Mouse (Mus musculus) cerebellum, postnatal 14 days (tissue): ENCODE data around the gene Arhgap45.
A peak's percentile ranks its signal among the peaks of the same experiment; 100 is the strongest.
"Not testable (repeated sequence)": the region's sequence is repeated elsewhere in the genome, so short reads cannot be mapped to it uniquely, and the experiment has no call there.

ENCODE experiments used
- DNase-seq, 2 experiments: peaks; one replicate each; pipeline ENCODE4 v3.0.0; 2021; ENCODE audit warnings: mixed read lengths in 2 of 2

Gene Arhgap45

GRCm38 (mm10) chr10:80036832-80037231 is 20.4 kb downstream of the Arhgap45 start:
- no peak for DNase-seq

GRCm38 (mm10) chr10:80039559-80039979 is 23.1 kb downstream of the Arhgap45 start, which contains the start of gene Polr2e:
Gene Polr2e, minus strand, starts transcription at chr10:80039795.
- peak; percentile 97 for DNase-seq

- DNase-seq, result not testable (repeated sequence)
These were observed 25.1 kb downstream of the Arhgap45 start for GRCm38 (mm10) chr10:80041409-80042060.

GRCm38 (mm10) chr10:80044087-80044486 is 27.6 kb downstream of the Arhgap45 start:
- DNase-seq, result no peak

GRCm38 (mm10) chr10:80045364-80045763 is 28.9 kb downstream of the Arhgap45 start:
- not testable (repeated sequence) for DNase-seq

DNA sequence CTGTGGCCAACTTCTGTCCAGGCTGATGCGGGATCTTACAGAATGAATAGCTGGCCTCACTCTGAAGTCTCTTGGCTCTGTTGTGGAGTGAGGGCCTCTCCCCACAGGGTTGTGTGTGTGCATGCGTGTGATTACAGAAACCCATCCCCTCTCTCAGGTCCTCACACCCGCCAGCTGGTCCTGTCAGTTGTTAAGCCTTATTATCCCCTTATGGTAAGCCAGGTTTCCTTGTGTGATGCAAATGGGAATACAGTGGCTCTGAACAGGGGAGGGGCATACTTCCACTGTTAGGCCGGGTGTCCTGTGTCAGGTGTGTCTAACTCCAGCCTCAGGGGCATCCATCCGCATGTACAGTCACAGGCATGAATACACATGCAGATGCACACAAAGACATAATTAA is 29.3 kb downstream of the Arhgap45 start:
- DNase-seq, result no peak

- no peak for DNase-seq
These were observed 30.6 kb downstream of the Arhgap45 start, which contains the start of gene Gpx4 for GRCm38 (mm10) chr10:80047041-80047565. Gene Gpx4, plus strand, starts transcription at chr10:80047166.

- DNase-seq, result no peak
These were observed 31.9 kb downstream of the Arhgap45 start for GRCm38 (mm10) chr10:80048396-80048795.

DNA sequence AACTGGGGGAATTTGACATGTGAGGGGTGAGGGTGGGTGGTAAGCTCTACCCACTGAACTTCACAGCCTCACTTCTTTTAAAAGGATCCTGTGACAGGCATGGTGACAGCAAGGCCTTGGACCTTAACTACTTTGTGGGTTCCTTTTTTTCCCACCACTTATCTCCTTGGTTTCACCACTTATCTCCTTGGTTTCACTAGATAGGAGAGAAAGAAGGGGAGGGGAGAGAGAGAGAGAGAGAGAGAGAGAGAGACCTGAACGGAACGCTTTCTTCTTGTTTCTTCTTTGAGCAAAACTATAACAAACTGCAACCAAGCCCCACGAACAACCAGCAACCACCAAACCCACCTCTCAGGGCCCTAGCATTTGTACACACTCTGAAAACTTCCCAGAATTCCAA is 32.4 kb downstream of the Arhgap45 start:
- no peak for DNase-seq

- DNase-seq, result no peak
These were observed 33.8 kb downstream of the Arhgap45 start for GRCm38 (mm10) chr10:80050244-80050643.

DNA sequence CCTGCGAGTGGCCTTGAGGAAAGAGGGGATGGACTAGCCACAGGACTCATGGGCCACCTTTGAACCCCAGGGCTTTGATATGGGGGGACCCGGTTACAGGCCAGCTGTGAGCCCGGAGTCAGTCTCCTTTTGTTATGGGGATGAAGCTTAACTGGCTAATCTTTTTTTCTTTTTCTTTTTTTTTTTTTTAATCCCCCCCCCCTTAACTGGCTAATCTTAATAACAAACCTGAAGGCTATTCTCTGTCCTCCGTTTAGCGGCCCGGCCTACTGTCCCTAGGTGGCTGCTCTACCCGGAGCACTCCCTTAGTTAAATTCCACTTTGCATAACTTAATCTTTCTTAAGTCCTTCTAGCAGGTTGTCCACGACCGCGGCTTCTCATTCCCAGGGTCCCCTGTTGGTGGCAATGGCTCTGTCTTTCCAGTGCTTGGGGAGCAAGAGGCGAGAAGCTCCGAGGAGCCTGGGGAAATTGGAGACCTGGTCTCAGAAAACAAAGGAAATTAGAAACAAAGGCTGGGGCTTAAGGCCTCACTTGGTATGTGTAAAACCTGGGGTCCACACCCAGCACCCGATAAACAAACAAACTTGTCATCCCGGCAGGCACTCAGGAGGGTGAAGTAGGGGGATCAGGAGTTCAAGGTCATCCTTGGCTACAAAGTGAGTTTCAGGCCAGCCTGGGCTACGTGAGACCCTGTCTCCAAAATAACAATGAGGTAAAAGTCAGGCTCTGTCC is 34.6 kb downstream of the Arhgap45 start:
- no peak for DNase-seq

DNA sequence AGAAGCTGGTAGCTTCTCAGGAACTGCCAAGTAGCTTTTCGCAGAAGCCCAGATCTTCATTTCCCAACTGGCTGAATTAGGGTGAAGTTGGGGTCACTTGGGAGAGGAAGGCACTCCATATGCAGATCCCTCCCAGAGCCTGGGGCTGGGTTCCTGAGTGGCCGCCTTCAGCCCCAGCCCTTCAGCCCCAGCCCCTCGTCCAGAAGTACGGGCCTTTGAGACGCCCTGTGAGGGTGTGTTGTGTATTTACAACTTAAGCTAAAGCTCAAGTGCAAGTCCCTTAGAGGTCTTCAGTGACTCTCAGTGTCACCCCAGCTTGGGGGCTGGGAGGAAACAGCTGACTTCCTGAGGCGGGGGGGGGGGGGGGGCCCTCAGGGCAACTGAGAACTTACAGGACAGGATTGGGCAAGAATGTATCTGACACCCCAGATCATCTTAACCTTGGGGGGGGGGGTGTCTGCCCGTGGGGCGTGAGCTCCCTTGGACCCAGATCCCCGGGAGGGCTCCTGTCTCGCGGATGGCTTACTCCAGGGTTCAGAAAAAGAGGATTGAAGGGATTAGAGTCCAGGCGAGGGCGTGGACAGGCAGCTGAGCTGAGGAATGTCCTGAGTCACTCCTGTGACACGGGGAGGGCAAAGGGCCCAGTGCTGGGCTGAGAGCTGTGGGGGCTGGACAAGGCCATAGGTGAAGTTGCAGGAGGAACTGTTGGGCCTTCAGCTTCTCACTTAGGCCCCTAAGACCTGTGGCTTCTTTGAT is 35.3 kb downstream of the Arhgap45 start:
- DNase-seq, result no peak

DNA sequence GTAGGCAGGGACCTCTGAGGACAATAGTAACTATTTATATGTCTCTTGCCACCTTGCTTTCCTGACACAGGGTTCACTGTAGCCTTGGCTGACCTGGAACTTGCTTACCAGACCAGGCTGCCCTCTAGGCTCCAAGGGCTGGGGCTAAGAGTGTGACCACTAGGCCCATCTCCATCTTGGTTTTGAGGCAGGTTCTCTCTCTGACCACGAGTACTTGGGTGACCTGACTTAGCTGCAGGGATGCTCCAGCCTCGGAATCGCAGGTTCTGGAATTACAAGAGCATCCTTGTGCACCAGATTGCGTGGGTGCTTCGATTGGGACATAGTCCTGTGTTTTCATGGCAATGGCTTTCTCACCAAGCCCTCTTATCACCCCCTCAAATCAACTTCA is 35.9 kb downstream of the Arhgap45 start:
- no peak for DNase-seq

DNA sequence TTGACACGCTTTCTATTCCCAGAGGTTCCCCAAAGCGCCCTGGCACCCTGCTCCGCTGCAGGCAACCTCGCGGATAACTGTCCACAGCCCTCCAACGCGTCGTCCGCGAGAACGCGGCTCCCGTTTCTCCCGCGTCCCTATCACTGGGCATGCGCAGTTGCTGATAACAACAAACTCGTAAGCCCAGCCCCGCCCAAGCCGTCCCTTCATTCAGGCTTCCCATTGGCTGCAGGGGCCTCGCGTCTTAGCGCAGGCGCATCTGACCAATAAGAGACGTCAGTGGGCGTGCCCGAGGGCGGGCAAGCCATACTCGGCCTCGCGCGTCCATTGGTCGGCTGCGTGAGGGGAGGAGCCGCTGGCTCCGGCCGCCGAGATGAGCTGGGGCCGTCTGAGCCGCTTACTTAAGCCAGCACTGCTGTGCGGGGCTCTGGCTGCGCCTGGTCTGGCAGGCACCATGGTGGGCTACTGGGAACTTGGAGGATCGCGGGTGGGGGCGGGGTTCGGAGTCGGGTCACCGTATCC is 36.9 kb downstream of the Arhgap45 start:
- DNase-seq, result peak; percentile 99

GRCm38 (mm10) chr10:80053831-80054815 is 37.7 kb downstream of the Arhgap45 start:
- peak; percentile 72 to 77 for DNase-seq

DNA sequence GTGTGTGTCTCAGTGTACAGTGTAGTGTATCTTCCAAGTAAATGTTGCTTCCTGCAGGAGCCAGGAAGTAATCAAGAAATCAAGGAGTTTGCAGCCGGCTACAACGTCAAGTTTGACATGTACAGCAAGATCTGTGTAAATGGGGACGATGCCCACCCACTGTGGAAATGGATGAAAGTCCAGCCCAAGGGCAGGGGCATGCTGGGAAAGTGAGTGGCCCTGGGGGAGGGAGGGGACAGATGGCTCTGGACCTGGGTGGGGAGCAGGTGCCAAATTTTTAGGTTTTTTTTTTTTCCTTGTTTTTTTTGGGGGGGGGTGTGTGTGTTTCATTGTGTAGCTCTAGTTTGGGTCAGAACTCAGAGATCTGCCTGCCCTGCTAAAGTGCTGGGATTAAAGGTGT is 38.5 kb downstream of the Arhgap45 start:
- DNase-seq, result peak in 1 of 2 experiments; percentile 49

DNA sequence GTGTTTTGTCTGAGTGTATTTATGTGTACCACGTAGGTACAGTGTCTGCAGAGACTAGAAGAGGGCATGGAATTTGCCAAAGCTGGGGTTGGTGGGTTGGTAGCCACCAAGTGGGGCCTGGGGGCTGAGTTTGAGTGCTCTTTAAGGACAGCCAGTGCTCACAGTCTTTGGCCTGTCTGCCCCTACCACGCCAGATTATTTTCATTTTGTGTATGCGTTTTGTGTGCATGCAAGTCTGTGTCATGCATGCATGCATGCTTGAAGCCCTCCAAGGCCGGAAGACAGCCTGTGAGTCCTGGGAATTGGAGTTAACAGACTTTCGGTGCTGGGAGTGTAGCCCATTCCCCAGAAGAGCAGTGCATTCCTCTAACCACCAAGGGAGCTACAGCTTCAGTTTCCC is 38.9 kb downstream of the Arhgap45 start:
- DNase-seq, result no peak

- no peak for DNase-seq
These were observed 39.4 kb downstream of the Arhgap45 start for GRCm38 (mm10) chr10:80055891-80056290.

GRCm38 (mm10) chr10:80056506-80056905 is 40.1 kb downstream of the Arhgap45 start:
- DNase-seq, result no peak

DNA sequence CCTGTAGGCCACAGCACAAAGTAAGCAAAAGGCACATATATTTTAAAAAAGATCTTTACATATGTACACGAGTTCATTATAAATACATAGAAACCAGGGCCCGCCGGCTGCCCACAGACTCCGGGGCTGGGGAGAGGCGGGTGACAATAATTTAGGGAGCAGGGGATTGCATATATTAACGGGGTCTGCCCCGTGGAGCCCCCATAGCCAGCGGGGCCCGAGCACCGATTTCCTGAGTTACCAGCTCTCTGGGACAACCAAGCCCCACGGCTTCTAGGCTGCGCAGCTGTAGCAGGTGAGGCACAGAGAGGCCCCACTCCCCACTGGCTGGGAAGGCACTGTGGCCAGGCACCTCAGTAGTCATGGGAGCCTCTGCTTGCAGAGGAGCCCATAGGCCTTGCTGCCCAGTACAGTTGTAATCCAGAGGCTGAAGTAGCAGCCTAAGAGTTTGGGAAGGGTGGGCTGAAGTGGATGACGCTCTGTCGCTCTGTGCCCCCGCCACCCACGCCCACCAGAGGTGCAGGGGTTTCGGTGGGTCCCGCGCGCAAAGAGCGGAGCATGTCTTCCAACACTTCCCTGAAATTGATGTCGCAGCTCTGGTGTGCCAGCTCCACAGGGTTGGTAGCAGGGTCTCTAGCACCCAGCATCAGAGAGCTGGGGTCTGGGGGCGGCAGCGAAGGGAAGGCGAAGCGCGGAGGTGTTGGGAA is 40.7 kb downstream of the Arhgap45 start:
- no peak for DNase-seq
